ENCODE assay signal across 11 mouse cellular contexts in the genomic region with DNA sequence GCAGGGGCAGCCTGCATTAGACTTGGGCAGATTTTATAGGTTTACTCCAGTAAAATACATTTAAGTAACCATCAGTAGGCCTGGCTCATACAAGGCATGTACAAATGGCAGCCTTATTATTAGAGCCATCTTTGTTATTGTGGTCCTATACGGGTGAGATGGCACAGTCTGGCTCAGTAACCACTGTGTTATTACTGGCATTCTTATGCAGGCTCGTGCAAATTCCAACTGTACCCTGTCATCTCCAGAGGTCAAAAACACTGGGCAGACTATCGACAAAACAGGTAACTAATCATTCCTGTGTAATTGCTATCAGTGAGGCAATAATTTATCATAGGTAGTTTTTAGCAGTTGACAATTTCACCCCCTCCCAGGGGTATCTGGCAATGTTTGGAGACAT.
"Had no signal": no experiment of that assay in that cellular context is flagged by ENCODE, and none has a peak within 500 bp of the region (broad histone marks: within the 10 kb centered on the region; RNA-seq: fewer than 3 reads in every experiment).

No protein-coding gene starts in this region.

- H3K4me1 ChIP-seq: limb, embryonic 15.5 days; neural tube, embryonic 12.5 days had no signal

- DNase-seq: kidney, postnatal 25 days; layer of hippocampus, postnatal 36 days; liver, embryonic 13.5 days; lung, adult 18-20 months; midbrain, embryonic 14.5 days; right cerebral cortex, postnatal 4 days; spleen, adult 18-20 months; thymus, adult 18-20 months; thymus, postnatal 14 days had no signal

- H3K4me2 ChIP-seq: limb, embryonic 15.5 days; liver, embryonic 13.5 days; neural tube, embryonic 12.5 days had no signal

- H3K4me3 ChIP-seq: limb, embryonic 15.5 days; liver, embryonic 13.5 days; neural tube, embryonic 12.5 days had no signal

- H3K27ac ChIP-seq: limb, embryonic 15.5 days; liver, embryonic 13.5 days; neural tube, embryonic 12.5 days had no signal

- H3K36me3 ChIP-seq: limb, embryonic 15.5 days; neural tube, embryonic 12.5 days had no signal

- H3K9me3 ChIP-seq: limb, embryonic 15.5 days; liver, embryonic 13.5 days; neural tube, embryonic 12.5 days had no signal

- H3K9ac ChIP-seq: limb, embryonic 15.5 days; liver, embryonic 13.5 days; neural tube, embryonic 12.5 days had no signal

- H3K27me3 ChIP-seq: limb, embryonic 15.5 days; liver, embryonic 13.5 days; neural tube, embryonic 12.5 days had no signal
